Mouse (Mus musculus) bone marrow, adult 2 months (tissue): ENCODE measurements around the gene Atat1.

Experiments
- CTCF ChIP-seq: fragments of 200-500 bp; IDR thresholded peaks from 2 replicates; pipeline ENCODE4 v1.5.1; 2011; ENCODE audit warnings: low read length, control low read depth; ENCODE audit not compliant: control insufficient read depth, insufficient read depth
- POLR2A ChIP-seq: fragments of 200-500 bp; IDR thresholded peaks from 2 replicates; pipeline ENCODE4 v1.6.1; 2011; ENCODE audit warnings: low read depth, mild to moderate bottlenecking, control low read depth, low read length, borderline replicate concordance; ENCODE audit not compliant: control insufficient read depth

DNA sequence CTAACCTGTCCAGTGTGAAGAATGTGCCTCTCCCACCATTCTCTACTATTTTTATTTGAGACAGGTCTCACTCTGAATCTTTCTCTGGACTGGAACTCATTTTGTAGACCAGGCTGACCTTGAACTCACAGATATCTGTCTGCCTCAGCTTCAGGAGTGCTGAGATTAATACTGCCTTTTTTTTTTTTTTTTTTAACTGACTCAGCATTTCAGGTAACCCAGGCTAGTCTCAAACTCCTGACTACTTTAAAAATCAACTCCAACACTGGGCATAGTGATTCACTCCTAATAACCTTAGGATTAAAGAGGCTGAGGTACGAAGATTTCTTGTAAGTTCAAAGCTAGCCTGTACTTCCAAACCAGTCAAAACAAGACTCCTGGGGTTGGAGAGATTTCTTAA lies 4.3 kb downstream of the Atat1 start:
- TF ChIP-seq CTCF (no peak), POLR2A (no peak)
